Mouse (Mus musculus) lung, postnatal 25 days (tissue): ENCODE measurements around the gene Bcar3.
A peak's percentile ranks its signal among the peaks of the same experiment; 100 is the strongest.

Experiments
- DNase-seq: peaks from one replicate; pipeline ENCODE4 v3.0.0; 2022; ENCODE audit warnings: low spot score

Gene Bcar3

DNA sequence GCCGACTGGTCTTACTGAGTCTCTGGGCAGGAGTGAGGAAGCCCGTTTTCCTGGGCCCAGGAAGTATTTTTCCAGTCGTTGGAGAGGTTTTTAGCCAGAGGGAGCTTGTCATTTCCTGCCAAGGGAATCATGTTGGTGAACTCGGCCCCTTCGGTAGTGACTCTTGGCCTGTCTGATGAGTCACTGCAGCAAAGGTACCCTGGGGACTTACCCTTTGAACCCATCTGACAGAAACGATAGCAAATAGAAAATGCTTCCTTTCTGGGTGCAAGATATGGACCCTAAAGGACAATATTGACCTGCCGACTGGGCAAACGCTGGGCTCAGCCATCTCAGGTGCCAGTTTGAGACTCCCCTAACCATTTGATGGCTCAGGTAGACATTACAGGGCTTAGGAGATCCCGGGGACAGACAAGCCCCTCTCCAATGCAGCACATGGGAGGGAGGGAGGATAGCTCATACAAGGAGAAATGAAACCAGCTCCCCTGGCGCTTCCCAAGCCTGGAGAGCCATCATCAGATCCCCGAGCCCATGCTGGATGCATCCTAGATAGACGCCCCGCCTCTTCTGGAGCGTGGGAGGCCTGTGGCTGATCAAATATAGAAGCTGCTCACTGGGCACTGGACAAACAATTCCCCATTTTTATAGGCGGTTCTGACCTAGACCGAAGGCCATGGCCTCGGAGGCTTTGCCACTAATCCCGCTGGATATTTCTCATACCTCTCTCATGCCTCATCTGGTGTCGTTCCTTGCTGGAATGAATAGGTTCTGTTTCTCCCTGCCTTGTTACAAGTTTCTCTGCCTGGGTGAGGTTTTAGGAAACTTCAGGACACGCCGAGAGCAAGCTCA is 188.2 kb downstream of the Bcar3 start:
- DNase-seq: no peak

DNA sequence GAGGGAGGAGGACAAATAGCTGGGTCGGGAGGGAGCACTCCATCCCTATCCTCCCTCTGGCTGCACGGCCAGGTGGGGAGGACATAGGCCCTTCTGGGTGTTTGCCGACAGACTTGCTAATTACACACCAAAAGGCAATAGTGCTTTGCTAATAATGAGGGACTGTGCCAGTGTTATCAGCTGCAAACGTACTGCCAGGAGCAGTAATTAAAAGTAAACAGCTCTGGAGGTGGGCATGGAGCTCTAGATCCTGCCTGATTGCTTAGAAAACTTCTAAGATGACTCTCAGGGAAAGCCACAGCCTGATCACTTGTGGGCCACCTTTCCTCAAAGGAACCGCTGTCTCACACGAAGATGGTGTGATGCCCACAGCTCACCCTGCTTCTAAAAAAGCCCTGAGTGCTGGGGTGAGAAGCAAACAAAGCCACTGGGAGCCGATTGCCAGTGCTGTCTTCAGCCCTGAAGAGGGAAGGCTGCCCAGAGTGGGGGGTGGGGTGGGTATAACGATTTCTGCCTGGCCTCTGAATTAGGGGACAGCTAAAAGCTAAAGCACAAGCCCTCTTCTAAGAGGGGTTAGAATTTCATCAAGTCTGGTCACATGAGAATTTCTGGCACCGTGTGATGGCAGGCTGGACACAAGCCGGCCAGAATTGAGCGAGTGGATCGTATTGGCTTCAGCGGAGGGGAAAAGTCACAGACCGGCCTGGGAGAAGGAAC is 189.3 kb downstream of the Bcar3 start:
- no peak for DNase-seq

DNA sequence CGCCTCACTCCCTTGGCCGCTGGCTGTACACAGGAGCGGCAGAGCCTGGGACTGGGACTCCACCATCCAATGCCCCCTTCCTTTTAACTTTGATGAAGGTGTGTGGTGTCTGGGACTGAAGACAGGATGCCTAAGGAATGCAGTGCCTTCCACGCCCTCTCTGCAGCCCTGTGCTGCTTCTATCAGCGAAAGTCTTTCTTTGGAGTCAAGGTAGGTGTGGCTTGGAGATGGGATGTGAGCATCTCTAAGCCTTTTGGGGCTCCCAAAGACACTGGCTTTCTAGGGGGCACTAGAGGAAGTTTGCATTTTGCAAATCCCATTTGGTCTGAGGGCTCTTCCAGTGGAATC is 189.8 kb downstream of the Bcar3 start:
- no peak for DNase-seq

DNA sequence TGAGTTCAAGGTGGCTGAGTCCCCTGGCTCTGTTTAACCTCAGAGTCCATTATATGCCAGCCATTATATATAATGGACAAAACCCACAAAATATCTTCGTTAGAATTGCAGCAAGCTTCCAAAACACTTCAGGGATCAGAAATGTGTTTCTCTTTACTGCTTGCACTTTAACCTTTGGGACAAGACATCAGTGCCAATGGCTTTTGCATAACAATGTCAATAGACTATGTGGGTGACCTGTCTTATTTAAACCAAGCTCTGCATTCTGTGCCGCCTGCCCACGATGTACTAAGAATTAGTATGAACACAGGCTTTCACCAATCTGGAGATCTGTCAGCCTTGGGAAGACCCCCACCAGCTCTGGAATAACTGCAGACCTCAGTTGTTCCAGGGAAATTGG is 190.4 kb downstream of the Bcar3 start:
- no peak for DNase-seq

DNA sequence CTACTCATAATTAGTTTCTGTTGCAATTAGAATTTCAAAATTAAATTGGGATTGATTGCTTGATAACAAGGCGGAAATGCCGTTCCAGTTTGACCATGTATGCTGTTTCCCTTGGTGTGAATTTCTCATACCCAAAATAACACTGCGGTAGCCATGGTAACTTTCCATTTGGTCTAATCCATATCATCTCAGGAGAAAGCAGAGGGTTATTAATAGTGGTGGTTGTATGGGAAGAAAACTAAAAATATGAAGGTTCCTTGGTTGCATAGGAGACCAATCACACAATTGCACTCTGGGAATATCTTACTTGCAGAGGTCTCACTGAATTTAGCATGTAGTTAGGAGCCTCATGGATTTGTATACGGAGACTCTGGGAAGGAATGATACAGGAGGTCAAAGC is 191.8 kb downstream of the Bcar3 start:
- DNase-seq: no peak

DNA sequence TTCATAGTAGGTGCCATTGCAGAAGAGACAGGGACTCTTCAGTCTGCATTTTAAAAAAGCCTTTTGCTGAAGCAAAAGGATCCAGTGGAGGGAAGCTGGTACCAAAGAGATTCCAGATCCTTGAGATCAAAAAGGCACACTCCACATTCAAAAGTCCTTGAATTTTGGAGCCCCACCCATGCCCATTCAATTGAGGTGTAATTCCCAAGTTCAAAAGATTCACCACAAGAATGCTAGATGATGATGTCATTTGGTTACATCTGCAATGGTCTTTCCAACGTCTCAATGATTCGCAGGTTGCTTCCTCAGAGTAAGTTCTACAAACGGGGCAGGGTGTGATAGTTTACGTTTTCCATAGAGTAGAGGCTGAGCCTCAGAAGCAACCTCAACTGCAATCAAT is 192.3 kb downstream of the Bcar3 start:
- no peak for DNase-seq

GRCm38 (mm10) chr3:122488051-122488754 is 194.3 kb downstream of the Bcar3 start:
- DNase-seq: no peak

DNA sequence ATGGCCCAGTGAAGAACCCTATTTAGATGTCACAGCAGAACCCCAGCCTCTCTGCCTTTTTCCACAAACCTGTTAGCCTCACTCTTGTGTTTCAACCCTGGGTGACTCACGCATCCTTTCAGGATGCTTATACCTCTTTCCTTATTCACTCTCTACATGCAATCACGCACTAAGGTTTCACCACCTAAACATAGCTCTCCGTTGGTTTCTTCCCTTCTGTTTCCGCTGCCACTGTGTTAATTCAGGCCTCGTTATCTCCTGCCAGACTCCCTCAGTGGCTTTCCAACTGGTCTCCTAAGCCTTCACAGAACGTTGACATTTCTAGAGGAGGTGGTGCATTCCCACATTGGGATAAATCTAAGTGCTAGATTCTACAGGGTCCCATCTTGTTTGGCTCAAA is 196.6 kb downstream of the Bcar3 start:
- DNase-seq: no peak

- no peak for DNase-seq
Observed at GRCm38 (mm10) chr3:122492006-122492405, 198.1 kb downstream of the Bcar3 start.

GRCm38 (mm10) chr3:122492872-122493615 is 199.1 kb downstream of the Bcar3 start:
- no peak for DNase-seq

- DNase-seq: no peak
Observed at GRCm38 (mm10) chr3:122494764-122495163, 200.8 kb downstream of the Bcar3 start.

- DNase-seq: no peak
Observed at GRCm38 (mm10) chr3:122497871-122498270, 203.9 kb downstream of the Bcar3 start.

DNA sequence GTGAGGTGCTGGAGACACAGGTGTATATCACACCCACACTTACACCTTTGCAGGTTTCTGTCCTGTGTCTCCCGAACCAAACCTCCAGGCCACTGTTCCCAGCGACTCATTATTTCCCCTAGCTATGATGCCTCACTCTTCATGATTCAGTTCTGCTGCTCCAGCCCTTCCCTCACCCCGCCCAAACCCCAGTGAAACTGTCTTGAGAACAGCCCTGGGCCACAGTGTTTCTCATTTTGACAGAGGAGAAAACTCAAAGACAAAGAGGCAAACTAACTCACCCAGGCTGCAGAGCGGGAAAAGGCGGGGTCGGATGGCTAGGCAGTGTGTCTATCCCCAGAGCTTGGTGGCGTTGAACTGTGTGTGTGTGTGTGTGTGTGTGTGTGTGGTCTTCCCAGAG is 204.6 kb downstream of the Bcar3 start:
- DNase-seq: no peak

DNA sequence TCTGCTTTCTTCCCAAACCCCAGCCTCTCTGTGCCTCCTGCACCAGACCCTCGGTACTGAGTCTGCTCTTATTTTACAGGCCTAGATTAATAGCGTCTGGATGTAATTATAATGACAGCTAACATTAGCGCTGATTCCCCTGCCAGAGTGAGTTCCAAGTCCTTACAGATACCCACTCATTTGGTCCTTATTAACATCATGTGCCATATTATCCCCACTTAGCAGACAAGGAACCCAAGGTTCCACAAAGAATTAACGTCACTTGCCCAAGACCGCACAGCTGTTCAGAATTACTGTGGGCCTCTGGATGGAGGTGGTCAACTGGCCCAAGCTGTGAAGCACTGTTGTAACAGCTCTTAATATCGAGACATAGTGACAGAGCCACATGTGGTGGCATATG is 205.7 kb downstream of the Bcar3 start:
- no peak for DNase-seq

- no peak for DNase-seq
Observed at GRCm38 (mm10) chr3:122500929-122501328, 207.0 kb downstream of the Bcar3 start.

GRCm38 (mm10) chr3:122506343-122506916 is 212.5 kb downstream of the Bcar3 start:
- DNase-seq: no peak

DNA sequence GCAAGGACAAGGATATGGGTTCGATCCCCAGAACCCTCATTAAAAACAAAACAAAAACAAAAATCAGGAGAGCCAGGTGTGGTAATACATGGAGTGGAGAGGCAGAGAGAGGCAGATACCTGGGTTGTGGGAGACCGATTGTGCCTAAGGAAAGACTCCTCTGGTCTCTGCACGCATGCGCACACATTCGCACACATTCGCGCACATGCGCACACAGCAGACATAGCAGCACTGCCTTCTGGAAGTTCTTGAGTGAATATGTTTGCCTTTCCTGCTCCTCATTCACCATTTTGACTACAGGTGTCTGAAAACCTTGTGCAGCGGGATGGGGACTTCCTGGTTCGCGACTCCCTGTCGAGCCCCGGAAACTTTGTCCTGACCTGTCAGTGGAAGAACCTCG is 213.9 kb downstream of the Bcar3 start:
- no peak for DNase-seq

GRCm38 (mm10) chr3:122509084-122509483 is 215.1 kb downstream of the Bcar3 start:
- peak; percentile 73 for DNase-seq

DNA sequence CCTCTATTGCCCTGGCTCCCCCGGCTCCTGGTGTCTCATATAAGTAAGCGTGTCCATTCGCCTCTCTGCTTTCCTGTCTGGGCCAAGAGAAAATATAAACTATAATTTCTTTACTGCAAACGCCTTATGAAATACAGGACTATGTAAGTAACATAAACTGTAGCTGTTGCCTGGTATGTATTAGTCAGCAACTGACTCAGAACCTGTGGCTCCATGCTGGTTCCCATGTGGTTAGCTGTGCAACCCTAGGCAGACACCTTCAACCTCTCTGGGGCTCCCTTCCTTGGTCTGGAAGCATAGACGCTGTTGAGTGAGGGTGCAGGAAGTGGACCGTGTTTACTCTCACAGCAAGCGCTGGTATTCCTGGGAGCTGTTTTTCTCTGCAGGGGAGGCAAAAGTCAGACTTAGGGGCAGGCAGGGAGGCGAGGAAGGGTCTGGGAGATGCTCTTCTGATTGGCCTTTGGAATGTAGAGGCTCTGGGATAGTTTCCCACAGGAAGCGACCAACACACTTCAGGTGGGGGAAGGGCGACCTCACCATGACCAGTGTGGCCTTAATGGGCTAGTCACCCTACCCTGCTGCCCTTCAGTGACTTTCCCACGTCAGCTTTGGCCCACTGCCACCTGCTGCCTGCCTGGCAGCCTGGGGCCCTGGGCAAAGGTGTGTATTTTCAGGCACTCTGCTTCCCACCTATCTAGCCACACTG is 215.8 kb downstream of the Bcar3 start:
- DNase-seq: peak; percentile 60

GRCm38 (mm10) chr3:122510240-122510750 is 216.4 kb downstream of the Bcar3 start:
- DNase-seq: no peak

GRCm38 (mm10) chr3:122510932-122511331 is 217.0 kb downstream of the Bcar3 start:
- no peak for DNase-seq
